Mouse (Mus musculus): ENCODE results near the gene Nectin4.
A peak's percentile ranks its signal among the peaks of the same experiment; 100 is the strongest.
"Not testable (repeated sequence)": the region's sequence is repeated elsewhere in the genome, so short reads cannot be mapped to it uniquely, and the experiment has no call there.

Nectin4 gene

GRCm38 (mm10) chr1:171369845-171370556, at the start of gene Nectin4:
TSS of gene Nectin4 (plus strand) at chr1:171370099.
- DNase-seq: no peak

DNA sequence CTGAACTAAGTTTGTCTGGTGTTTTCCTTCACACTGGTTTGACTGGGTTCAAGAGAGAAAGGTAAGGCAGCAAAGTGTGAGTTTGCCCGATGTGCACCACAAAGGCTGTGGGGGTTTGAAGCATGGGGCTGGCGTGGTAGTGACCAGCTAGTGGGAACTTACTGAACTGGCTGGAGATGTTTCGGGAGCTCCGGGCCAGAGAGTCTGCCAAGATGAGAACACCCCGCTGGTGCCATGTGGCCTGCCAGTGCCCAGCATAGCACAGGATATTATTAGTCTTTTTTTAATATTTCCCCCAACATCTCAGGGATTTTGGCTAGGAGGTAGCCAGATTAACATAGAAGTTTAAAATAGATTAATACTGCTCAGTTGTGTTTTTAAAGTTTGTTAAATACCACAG, 49.7 kb upstream of the Nectin4 start:
- DNase-seq: peak; percentile 70

DNA sequence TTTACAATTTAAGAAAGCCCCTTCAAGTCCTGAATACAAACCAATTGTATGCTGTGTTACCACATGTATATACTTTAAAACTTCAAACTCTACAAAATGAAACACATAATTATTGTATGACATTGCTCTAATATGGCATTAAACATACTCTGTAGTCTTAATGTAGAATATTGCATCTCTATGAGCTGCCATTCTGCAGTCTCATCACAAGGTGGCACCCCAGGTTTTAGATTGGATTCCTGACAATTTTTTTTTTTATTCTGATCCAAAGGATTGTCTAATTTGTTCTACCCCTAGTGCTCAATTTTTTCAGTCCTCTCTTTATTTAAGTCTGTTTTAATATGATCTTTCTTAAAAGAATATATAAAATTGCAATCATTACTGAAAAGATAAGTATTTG, 48.5 kb upstream of the Nectin4 start:
- DNase-seq: no peak

- no peak for DNase-seq
Measured at GRCm38 (mm10) chr1:171322012-171322411, 47.9 kb upstream of the Nectin4 start.

DNA sequence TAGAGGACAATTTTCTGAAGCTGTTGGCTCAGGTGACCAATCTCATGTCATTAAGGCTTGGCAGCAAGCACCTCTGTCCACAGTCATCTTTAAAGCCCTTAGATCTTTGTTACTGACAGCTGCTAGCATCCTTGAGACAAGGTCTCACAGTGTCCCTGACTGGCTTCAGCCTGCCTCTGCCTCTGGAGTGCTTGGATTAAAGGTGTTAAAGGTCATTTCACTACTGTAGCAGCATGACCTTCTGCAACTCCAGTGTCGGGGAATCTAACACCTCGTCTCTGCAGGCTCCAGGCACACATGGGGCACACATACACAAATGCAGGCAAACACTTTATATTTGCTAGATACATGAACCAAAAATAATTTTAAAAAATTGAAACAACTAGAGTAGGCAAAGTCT, 44.3 kb upstream of the Nectin4 start:
- no peak for DNase-seq

DNA sequence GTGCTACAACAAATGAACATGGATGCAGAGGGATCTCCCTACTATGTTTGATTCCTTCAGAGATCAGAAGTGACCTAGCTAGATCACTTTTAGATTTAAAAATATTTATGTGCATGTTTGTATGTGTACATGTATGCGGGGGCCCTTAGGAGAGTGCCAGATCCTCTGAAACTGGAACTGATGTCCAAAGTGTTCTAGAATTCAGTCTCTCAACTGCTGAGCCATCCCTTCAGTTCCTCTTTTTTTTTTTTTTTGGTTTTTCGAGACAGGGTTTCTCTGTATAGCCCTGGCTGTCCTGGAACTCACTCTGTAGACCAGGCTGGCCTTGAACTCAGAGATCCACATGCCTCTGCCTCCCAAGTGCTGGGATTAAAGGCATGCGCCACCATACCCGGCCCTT, 43.3 kb upstream of the Nectin4 start:
- not testable (repeated sequence) for DNase-seq

- peak; percentile 27 for DNase-seq
Measured at GRCm38 (mm10) chr1:171328244-171328643, 41.7 kb upstream of the Nectin4 start.

GRCm38 (mm10) chr1:171328839-171329432, 41.0 kb upstream of the Nectin4 start, which contains the start of gene Dedd:
TSS of gene Dedd (plus strand) at chr1:171329145.
- peak; percentile 92 for DNase-seq

GRCm38 (mm10) chr1:171329433-171330215, 40.3 kb upstream of the Nectin4 start:
- peak; percentile 63 for DNase-seq

DNA sequence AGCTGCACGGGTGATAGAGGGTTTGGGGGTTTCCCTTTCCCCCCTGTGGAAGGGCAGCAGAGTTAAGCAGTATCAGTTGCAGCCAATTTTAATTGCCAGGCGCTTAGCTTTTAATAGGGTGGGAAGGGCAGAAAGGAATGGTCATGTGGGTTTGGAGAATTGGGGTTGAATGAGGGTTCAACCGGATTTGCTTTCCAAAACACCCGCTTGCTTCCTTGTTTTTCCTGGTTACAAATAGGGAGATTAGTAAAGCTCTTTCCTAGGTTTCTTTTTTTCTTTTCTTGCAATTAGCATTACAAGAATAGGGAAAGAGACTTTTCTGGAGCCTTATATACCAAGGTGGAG, 39.7 kb upstream of the Nectin4 start:
- DNase-seq: peak; percentile 37

GRCm38 (mm10) chr1:171342262-171343207, 27.4 kb upstream of the Nectin4 start:
- DNase-seq: no peak

DNA sequence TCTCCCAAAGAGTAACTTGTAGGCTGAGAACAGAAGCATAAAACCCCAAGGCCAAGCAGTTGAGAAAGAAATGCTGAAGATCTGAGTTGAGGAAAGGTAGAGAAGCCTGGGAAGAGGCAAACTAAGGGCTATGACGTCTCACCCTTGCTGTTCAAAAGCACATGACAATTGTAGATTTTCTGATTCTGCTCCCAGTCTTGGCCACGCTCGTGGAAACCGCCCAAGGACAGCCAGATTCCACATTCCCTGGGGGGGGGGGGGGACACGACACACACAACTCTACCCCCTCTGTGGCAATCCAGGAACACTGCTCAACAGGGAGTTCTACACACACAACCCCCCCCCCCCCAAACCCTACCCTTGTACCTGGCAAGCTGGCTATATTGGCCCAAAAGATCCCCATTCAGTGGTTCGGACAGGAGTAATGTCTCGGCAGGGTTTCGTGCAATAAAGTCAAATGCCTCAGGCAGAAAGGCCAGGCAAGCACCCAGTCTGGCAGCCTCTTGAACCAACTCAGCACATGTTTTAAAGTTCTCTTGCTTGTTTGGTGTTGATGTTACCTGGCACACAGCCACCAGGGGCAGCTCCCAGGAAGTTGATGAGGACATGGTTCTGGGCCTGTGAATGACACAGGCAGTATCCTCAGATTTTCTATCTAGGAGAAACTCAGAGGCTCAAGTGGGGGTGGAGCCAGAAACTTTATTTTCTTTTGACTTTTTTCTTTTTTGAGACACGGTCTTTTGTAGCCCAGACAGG, 25.8 kb upstream of the Nectin4 start:
- DNase-seq: no peak

GRCm38 (mm10) chr1:171344715-171345114, 25.2 kb upstream of the Nectin4 start:
- no peak for DNase-seq

DNA sequence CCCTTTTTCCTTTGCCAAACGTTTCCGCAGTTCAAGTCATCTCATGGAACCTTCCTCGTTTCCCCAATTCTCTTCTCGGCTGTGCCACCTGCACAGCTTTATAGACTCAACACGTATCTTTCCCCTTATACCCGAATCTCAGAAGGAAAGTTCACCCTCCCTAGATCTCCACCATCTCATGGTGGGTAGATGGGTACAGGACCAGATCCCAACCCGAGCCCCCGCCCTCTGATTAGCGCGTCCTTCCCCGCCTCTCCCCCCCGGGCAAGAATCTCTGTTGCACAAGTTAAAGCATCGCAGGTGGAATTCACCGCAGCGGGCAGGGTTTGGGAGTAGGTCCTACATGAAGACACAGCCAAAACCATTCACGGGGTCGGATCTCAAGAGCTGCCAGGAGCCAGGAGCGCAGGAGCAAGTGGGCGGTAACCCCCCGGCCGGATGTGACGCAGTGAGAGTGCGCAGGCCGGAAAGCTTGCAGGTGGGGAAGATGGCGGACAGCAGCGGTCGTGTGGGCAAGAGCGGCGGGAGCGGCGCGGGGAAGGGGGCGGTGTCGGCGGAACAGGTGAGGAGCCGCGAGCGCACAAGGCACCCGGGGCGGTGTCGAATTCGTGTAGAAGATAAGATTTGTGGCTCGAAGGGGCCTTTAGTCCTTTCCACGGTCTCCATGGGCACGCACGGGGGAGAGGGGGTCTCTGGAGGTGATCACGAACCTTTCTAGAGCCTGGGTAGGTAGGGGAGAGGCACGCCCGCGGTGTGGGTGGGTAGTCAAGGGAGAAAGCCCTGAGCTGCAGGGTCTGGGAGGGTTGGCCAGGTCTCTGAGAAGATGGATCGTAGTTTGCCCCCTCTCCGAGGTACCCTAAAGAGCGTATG, 24.4 kb upstream of the Nectin4 start, which contains the start of the genes Nit1 and Pfdn2:
Gene Nit1 (minus strand): TSS at position 422 of the 870 bp plus-strand sequence.
Gene Pfdn2 (plus strand): TSS at position 446 of the 870 bp plus-strand sequence.
- peak; percentile 84 for DNase-seq

GRCm38 (mm10) chr1:171346095-171346450, 23.8 kb upstream of the Nectin4 start:
- DNase-seq: no peak

DNA sequence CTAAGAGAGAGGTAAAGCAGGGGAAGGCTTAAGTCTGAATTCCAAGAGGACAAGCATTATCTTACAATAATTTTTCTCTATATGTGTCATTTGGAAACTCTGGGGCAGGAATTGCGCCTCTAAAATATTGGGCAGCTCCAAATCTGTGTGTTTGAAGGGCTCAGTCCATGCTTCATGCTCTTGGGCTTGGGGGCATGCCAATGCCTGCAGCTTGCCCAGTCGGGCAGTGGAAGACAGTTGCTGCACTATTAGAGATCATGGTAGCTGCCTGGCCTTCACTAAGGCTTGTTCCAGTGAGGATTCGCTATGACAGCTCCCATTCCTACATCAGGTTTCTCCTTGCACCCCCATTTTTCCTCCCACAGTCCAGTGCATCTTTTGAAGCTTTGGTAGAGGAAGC, 21.2 kb upstream of the Nectin4 start:
- DNase-seq: no peak

- no peak for DNase-seq
Measured at GRCm38 (mm10) chr1:171349210-171349609, 20.7 kb upstream of the Nectin4 start.

DNA sequence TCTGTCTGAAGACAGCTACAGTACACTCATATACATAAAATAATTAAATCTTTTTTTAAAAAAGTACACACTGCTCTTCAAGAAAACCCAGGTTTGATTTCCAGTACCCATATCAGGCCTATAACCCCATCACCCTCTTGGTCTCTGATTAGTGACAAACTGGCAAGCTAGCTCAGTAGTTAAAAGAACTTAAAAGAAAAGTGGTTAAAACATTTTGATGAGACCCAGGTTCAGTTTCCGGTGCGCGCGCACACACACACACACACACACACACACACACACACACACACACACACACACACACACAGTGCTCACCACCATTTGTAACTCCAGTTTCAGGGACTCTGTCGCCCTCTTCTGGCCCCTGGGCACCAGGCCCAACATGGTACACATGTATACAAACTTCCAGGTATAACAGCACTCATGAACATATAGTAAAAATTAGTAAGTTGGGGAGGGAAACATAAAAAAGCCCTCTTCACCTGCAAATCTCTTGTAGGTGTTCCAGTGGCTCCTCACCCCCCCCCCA, 14.0 kb upstream of the Nectin4 start:
- no peak for DNase-seq

DNA sequence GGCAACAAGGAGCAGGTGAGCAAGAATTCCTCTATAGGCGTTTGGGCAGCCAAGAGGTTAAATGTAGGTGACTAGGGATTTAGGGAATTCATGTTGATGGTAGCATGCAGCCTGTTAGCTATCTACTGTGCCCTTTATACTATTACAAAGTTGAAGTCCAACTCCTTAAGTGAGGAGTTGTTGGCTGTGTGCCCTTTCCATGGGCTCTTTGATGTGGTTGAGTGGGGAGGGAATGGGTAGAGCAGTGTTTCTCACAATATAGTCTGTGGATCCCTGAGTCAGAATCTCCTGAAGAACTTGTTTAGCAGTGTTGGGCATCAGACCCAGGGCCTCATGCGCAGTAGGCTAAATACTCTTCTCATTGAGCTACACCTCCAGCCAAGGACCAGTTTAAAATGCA, 13.1 kb upstream of the Nectin4 start:
- DNase-seq: no peak

- peak; percentile 34 for DNase-seq
Measured at GRCm38 (mm10) chr1:171358421-171358820, 11.5 kb upstream of the Nectin4 start.

DNA sequence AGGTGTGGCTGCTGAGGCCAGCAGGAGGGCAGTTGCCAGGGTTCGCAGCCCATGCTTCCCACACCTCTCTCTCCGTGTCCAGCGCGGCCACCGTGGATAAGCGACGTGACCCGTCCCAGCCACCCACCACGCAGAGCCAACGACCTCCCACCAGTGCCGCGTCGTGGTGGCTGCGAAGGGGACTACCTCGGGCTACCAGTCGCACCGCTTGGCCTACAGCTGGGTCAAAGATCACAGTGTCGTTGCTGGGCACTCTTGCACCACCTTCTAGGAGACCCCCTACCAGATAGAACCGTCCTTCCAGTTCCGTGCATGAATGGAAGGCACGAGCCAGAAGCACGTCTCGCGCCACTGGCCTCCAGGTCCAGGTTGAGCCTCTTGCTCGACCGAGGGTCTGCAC, 9.6 kb upstream of the Nectin4 start:
- peak; percentile 41 for DNase-seq

Measured in cerebellum, adult 8-10 months (tissue).